Mouse (Mus musculus) erythroblast, embryonic 14.5 days (primary cell): ENCODE data around the gene Kcnn1. TPM values are rescaled to one million over a fixed set of nuclear protein-coding genes. Genes with fewer than 3 reads are reported as not detected.
A peak's percentile ranks its signal among the peaks of the same experiment; 100 is the strongest.

ENCODE experiments used
- H3K27me3 ChIP-seq: 2 replicates; pipeline ENCODE4 v1.6.1; 2012; ENCODE audit warnings: inconsistent platforms; ENCODE audit not compliant: control insufficient read depth
- H3K36me3 ChIP-seq: 2 replicates; pipeline ENCODE4 v1.6.1; 2012; ENCODE audit warnings: mild to moderate bottlenecking, inconsistent platforms; ENCODE audit not compliant: control insufficient read depth
- H3K4me1 ChIP-seq: 2 replicates; pipeline ENCODE4 v1.6.1; 2012; ENCODE audit warnings: inconsistent platforms; ENCODE audit not compliant: control insufficient read depth
- H3K4me3 ChIP-seq: replicated peaks from 2 replicates; pipeline ENCODE3; 2012; ENCODE audit warnings: moderate library complexity, mild to moderate bottlenecking, inconsistent platforms
- H3K9me3 ChIP-seq: 2 replicates; pipeline ENCODE4 v1.6.1; 2012; ENCODE audit warnings: low read length, inconsistent platforms, mixed read lengths; ENCODE audit not compliant: control insufficient read depth
- GATA1 ChIP-seq: IDR thresholded peaks from 2 replicates; pipeline ENCODE4 v1.6.1; 2012; ENCODE audit warnings: low read length, inconsistent platforms, mixed read lengths
- TAL1 ChIP-seq: IDR thresholded peaks from 3 replicates; pipeline ENCODE4 v1.6.1; 2012; ENCODE audit warnings: low read length, inconsistent platforms, mixed read lengths
- polyA plus RNA-seq: library from polyadenylated mRNA; stranded (reverse); fragments of >175 nt; gene quantifications from 2 replicates; pipeline ENCODE4 v1.2.3, GENCODE M21; 2012

The Kcnn1 gene
- polyA plus RNA-seq, 1 experiment: 0.21 TPM

DNA sequence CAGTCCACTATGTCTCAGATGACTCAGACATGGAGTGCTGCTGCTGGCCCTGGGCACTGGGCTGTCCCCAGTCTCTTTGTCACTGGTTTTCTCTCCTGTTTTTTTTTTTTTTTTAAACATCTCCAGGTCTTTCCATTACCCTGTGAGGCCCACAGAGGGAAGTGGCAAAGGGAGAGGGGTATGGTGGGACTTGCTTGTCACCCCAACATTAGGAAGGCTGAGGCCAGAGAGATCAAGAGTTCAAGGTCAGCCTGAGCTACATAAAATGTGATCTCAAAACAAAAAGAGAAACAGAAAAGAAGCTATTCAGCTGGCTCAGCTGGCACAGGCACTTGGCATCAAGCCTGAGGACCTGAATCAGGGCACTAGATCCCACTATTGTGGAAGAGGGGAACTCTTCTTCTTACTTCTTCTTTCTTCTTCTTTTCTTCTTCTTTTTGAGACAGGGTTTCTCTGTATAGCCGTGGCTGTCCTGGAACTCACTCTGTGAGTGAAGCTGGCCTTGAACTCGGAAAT is 37.9 kb upstream of the Kcnn1 start:
- no peaks in the 10 kb centered on the region for H3K9me3 ChIP-seq
- TF ChIP-seq TAL1 (no peak), GATA1 (no peak)
- no peak overlapping the region for H3K4me3 ChIP-seq
- H3K27me3 ChIP-seq: peaks cover 9% of the 10 kb centered on the region
- peaks cover 35% of the 10 kb centered on the region for H3K4me1 ChIP-seq
- peaks cover 8% of the 10 kb centered on the region for H3K36me3 ChIP-seq

DNA sequence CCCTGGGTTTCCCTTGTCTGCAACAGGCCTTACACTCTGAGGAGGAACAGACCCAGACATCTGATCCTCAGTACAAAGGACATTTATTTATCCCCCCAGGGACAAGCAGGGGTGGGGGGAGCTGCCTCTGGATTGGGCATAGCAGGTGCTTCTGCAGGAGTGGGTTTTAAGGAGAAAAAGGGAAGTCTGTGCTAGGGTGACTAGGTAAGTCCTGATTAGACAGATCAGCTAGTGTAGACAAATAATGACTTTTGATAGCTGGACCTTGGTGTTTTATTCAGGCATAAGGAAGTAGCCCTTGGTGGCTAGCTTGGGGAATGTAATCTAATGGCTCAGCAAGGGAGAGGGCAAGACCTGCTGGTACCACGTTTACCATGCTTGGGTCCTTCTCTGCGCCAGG is 36.2 kb upstream of the Kcnn1 start:
- no peaks in the 10 kb centered on the region for H3K9me3 ChIP-seq
- H3K27me3 ChIP-seq: peaks cover 9% of the 10 kb centered on the region
- TF ChIP-seq GATA1 (no peak), TAL1 (no peak)
- no peak overlapping the region for H3K4me3 ChIP-seq
- H3K36me3 ChIP-seq: peaks cover 25% of the 10 kb centered on the region
- H3K4me1 ChIP-seq: peaks cover 37% of the 10 kb centered on the region

DNA sequence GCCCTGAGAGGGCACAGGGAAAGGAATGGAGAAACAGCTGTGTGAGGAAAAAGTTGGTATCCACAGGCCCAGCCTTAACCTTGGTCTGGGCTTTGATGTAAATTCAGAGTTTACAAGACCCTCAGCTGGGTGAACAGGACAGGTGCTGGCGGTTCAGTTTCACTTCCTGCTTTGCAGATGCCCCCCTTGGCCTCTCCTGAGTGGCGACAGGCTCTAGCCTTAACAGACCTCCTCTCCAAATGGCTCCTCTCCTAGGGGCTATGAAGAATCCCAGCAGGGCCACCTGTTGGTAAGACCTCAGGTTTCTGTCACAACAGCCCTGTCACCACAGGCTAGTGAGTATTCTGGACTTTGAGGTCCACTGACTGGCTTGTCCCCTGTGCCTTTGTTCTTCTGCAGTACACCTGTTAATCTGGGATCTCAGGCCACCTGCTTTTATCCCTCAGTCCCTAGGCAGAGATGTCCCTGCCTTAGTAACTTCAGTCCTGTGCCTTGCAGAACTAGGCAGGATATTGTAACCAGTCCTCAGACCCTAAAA is 35.7 kb upstream of the Kcnn1 start:
- TF ChIP-seq GATA1 (no peak), TAL1 (no peak)
- H3K27me3 ChIP-seq: peaks cover 11% of the 10 kb centered on the region
- peaks cover 41% of the 10 kb centered on the region for H3K4me1 ChIP-seq
- H3K36me3 ChIP-seq: peaks cover 30% of the 10 kb centered on the region
- no peaks in the 10 kb centered on the region for H3K9me3 ChIP-seq
- no peak overlapping the region for H3K4me3 ChIP-seq

DNA sequence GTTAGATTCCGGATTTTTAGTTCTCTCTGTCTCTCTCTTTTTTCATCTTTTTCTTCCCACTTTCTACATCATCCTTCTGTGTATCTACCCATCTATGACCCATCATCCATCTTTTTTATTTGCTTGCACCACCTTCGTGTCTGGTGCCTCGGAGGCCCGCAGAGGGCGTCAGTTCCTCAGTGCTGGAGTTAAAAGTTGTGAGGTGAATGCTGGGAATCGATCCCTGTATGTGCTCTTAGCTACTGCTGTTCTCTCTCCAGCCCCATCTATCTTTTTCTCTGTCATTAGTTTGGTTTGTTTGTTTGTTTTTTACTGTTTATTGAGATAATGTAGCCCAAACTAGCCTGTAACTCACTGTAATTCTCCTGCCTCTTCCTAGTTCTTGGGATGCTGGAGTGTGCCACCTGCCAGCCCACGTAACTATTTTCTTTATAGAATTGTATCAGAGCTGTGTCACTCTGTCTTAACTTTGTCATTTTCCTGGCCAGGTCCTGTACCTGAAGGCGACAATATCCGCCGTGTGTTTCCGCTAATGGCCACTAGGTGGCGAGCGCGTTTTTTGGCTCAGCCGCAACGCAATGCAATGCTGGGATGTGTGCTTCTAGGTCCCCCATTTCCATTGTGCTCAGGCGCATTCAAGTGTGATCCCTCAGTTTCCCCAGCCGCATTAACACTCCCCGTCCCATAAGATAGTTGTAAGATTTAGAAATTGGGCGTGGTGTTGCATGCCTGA is 34.8 kb upstream of the Kcnn1 start:
- Histone ChIP-seq H3K4me1 (peaks cover 50% of the 10 kb centered on the region), H3K27me3 (peaks cover 16% of the 10 kb centered on the region), H3K36me3 (peaks cover 38% of the 10 kb centered on the region), H3K4me3 (peak overlapping the region; percentile 90), H3K9me3 (0 out of 2 replicates have a peak, but pooled peaks cover 3% of the 10 kb centered on the region)
- TF ChIP-seq TAL1 (no peak), GATA1 (no peak)

DNA sequence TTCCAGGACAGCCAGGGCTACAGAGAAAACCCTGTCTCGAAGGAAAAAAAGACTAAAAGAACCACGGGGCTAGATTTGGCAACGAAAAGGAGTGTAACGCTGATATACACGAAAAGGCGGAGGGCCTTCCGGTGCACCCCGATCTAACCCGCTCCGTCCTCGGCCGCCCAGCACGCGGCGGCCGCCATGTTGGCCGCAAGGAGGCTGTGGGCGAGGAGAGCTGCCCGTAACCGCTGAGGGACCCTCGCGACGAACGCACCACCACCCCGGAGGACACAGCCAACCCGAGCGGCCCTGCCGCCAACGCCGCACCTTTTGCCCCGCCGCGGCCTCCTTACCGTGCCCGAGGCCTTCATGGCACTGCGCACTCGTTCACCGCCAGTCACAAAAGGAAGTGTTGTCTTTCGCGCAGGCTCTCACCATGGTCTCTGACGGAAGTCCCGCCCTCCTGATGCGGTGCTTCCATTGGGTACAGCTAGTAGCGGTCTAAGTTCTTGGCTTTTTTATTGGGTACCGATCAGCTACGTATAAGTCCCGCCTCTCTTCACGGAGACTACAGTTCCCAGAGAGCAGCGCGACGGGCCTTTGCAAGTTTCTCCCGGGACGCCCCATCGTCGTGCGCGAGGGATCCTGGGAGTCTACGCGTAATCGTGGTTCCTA is 34.1 kb upstream of the Kcnn1 start, which contains the start of gene Rpl18a:
Rpl18a (minus strand) TSS at position 392 of the 660 bp plus-strand sequence.
- TF ChIP-seq GATA1: no peak
- TF ChIP-seq TAL1: no peak
- Histone ChIP-seq H3K4me3 (peak within 1 kb of the TSS; percentile 90), H3K9me3 (peaks cover 8% of the 10 kb centered on the region; the same call in 1 of the 2 replicates), H3K36me3 (peaks cover 38% of the 10 kb centered on the region), H3K27me3 (peaks cover 22% of the 10 kb centered on the region), H3K4me1 (peaks cover 56% of the 10 kb centered on the region)

DNA sequence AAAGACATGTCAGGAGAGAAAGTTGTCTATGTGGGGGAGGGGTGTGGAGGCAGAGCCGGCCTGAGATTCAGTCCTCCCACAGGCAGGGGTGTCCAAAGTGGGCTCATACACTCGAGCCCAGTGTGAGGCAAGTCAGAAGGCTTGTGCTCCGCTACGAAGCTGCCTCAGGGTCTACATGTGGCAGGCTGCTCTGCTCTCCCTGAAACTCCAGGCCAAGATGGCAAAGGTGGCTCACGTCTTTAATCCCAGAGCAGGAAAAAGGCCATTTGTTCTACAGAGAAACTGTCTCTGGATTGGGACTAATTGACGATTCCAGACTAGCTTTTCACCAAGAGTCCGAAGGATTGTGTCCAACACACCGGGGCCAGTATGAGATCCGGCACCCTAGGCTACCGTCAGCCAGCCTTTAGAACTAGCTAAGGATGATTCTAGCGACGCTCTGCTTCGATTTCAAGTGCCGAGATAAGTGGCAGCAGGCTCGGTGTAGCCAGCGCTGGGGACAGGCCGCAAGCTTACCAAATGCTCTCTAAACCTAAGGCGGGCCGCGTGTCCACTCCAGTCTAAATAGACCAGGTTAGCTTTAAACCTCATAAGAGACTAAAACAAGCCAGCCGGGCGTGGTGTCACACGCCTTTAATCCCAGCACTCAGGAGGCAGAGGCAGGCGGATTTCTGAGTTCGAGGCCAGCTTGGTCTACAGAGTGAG is 33.4 kb upstream of the Kcnn1 start:
- peaks cover 27% of the 10 kb centered on the region for H3K27me3 ChIP-seq
- TF ChIP-seq TAL1 (no peak), GATA1 (no peak)
- H3K4me1 ChIP-seq: peaks cover 63% of the 10 kb centered on the region
- H3K9me3 ChIP-seq: peaks cover 13% of the 10 kb centered on the region; the same call in 1 of the 2 replicates
- H3K36me3 ChIP-seq: peaks cover 38% of the 10 kb centered on the region
- peak overlapping the region; percentile 90 for H3K4me3 ChIP-seq

DNA sequence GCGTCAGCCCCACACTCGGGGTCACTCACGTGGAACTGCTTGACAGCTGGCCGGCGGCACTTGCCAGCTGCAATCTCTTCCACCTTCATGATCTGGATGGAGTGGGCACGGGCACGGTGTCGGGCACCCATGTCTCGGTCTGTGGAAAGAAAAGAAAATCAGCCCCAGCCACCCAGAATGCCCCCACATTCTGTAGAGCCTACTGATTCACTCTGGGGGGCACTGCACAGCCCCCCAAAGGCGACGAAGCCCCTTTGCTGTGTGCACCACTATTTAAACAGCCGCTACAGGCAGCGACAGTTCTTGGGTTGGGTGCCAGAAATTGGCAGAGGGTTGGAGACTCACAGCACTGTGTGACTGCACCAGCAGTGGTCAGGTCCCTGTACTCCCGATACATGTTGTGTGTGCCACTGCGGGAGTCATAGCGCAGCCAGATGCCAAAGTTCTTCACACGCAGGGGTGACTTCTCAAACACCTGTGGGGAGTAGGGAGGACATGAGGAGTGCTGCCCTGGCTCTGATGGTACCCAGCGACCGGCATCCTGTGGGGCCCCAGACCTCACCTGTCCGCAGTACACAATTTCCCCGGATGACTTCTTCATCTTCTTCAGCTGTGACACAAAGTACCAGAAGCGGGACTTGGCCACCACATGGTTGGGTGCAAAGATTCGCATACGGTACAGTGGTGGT is 32.7 kb upstream of the Kcnn1 start:
- H3K27me3 ChIP-seq: peaks cover 35% of the 10 kb centered on the region
- peaks cover 38% of the 10 kb centered on the region for H3K36me3 ChIP-seq
- peaks cover 21% of the 10 kb centered on the region for H3K9me3 ChIP-seq
- peaks cover 70% of the 10 kb centered on the region for H3K4me1 ChIP-seq
- H3K4me3 ChIP-seq: peak overlapping the region; percentile 90

DNA sequence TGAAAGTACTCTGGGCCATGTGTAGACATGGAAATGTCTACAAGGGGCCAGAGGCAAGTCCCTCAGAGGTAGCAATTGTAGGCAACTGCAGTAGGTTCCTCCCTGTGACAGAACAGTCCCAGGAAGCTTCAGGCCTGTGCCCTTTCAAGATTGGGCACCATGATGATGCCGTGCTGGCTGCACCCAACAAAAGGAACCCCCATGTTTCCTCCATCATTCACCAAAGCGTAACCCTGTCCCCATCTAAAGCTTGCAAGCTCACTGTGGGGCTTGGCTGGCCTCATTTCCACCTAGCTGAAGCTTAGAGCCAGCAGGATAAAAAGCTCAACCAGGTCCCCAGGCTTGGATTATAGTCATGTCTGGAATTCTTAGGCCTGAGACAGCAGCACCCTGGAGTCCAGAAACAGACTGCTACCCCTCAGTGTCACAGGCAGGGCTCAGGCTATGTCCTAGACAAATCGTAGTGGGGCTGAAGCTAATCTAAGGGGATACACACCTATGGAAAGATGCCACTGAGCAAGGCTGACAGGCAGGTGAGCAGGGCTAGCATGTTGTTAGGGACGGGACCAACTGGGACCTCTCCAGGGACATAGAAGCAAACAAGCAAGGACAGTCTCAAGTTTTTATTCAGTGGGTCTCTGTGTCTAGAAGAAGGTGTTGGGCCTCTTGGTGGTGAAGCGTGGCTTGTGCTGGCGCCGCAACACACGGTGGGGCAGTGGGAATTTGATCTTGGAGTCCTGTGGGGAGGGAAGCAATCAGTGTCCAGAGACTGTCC is 31.9 kb upstream of the Kcnn1 start:
- no peak overlapping the region for H3K4me3 ChIP-seq
- H3K27me3 ChIP-seq: peaks cover 43% of the 10 kb centered on the region
- H3K4me1 ChIP-seq: peaks cover 70% of the 10 kb centered on the region
- peaks cover 22% of the 10 kb centered on the region for H3K9me3 ChIP-seq
- no peak for TF ChIP-seq GATA1
- TF ChIP-seq TAL1: no peak
- peaks cover 38% of the 10 kb centered on the region for H3K36me3 ChIP-seq
